Mouse (Mus musculus): ENCODE measurements around the gene Anxa9. TPM values are rescaled to one million over a fixed set of nuclear protein-coding genes. Genes with fewer than 3 reads are reported as not detected.
A peak's percentile ranks its signal among the peaks of the same experiment; 100 is the strongest.

Anxa9 gene
- polyA plus RNA-seq, 1 experiment from 2014 or later: 2.0 TPM

DNA sequence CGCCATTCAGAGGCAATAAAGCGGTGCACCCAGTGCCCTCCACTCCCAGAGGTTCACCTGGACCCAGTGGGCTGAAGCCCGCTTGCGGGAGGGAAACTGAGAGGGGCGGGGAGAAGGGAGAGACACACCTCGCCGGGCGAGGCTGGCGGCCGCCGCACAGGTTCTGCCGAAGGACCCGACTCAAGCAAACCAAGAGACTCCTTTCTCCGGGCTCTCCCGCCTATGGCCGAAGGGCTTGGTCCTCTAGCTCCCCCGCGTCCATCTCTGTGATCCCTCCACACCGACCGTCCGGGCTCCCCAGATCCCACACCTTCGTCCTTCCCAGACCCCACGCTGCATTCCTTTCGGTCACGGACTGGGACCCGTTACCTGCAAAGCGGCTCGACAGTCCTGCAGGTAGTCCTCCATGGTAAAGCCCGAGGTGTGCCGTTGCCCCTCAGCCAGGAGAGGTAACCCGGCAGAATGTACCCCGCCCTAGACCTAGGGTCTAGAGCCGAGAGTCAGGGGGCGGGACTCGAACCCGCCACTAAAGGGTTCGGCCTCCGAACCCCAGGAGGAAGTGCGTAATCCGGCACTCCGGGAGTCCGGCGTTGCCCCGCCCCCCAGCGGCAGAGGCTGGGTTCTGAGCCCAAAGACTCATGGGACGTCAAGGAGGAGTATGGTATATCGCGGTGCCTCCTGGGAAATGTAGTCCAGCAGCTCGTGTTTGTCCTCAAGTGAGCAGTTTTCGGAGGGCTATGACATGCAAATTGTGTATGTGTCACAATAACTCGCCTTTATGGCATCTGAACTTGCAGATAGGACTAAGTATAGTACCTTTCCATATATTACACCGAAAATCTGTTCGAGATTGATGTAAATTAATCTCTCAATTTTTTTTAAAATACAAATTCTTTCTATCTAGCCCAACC lies 25.5 kb downstream of the Anxa9 start, which contains the start of the genes Mindy1 and Prune1:
TSS of gene Mindy1 (plus strand) at position 130 of the 911 bp plus-strand sequence.
TSS of gene Prune1 (minus strand) at position 861 of the 911 bp plus-strand sequence.
- peak within 1 kb of the TSS; percentile 61 for H3K4me3 ChIP-seq (ENCODE audit: low read depth, low read length)
- ATAC-seq: peak; percentile 87
- no peaks in the 10 kb centered on the region for H3K27me3 ChIP-seq (replicated peaks; ENCODE audit: control insufficient read depth, insufficient read depth, low read length)
- peak; percentile 64 for TF ChIP-seq CTCF (IDR thresholded peaks at IDR 0.05; ENCODE audit: low read depth)
- H3K4me1 ChIP-seq (replicated peaks; ENCODE audit: control insufficient read depth, insufficient read depth, low read length): peaks cover 11% of the 10 kb centered on the region
- H3K27ac ChIP-seq (ENCODE audit: low read depth, low read length): peak within 1 kb of the TSS; percentile 93
- no peaks in the 10 kb centered on the region for H3K9me3 ChIP-seq (ENCODE audit: control insufficient read depth)
- H3K9ac ChIP-seq (ENCODE audit: low read depth, low read length): peak within 1 kb of the TSS; percentile 83
- H3K4me2 ChIP-seq (replicated peaks; ENCODE audit: low read depth): peak within 1 kb of the TSS; percentile 85
- H3K36me3 ChIP-seq (ENCODE audit: control insufficient read depth, insufficient read depth): no peaks in the 10 kb centered on the region
- WGBS: under 1% methylated on average over 53 of the region's 53 CpGs

DNA sequence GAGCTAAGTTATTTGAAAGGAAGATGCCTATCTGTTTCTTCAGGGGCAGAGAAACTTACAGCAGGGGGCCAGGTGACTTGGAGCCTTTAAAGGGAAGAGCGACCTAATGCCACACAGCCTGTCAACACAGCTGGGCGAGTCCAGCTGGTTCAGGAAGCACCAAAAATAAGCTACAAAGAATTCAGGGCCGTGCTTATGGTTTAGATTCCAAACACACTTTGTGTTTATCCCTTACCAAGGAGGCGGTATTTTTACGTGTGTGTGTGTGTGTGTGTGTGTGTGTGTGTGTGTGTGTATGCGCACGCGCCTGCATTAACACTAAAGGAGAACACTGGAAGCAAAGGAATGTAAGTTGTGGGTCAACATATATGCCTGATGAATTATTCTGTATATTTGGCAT lies 26.2 kb downstream of the Anxa9 start:
- Histone ChIP-seq H3K9ac (ENCODE audit: low read depth, low read length) (peak overlapping the region; percentile 72), H3K9me3 (ENCODE audit: control insufficient read depth) (no peaks in the 10 kb centered on the region), H3K4me3 (ENCODE audit: low read depth, low read length) (peak overlapping the region; percentile 61), H3K27me3 (replicated peaks; ENCODE audit: control insufficient read depth, insufficient read depth, low read length) (no peaks in the 10 kb centered on the region), H3K27ac (ENCODE audit: low read depth, low read length) (peak overlapping the region; percentile 46; the same call in 1 of the 2 replicates), H3K4me2 (replicated peaks; ENCODE audit: low read depth) (peak overlapping the region; percentile 85), H3K36me3 (ENCODE audit: control insufficient read depth, insufficient read depth) (no peaks in the 10 kb centered on the region), H3K4me1 (replicated peaks; ENCODE audit: control insufficient read depth, insufficient read depth, low read length) (peaks cover 11% of the 10 kb centered on the region)
- no peak for ATAC-seq
- WGBS: 6% methylated on average over 8 of the region's 8 CpGs
- TF ChIP-seq CTCF (IDR thresholded peaks at IDR 0.05; ENCODE audit: low read depth): no peak

DNA sequence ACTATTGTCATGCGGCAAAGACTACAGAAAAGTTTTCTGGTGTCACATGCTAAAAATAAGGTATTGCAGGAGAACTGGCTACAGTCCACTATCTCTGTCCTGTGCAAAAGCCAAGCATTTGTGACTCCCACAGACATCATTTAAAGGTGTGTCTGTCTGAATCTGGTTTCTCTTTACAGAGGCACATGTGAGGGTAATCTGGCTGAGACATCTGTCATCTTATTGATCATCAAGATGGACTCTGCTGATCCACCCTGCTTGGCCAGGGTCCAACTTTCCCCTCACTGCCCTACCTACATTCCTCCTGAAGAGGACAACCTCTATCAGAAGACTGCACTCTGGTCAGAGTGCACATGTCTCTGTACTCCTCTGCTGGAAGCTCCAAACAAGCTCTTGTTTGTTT lies 29.8 kb downstream of the Anxa9 start:
- Histone ChIP-seq H3K4me1 (replicated peaks; ENCODE audit: control insufficient read depth, insufficient read depth, low read length) (no peaks in the 10 kb centered on the region), H3K27ac (ENCODE audit: low read depth, low read length) (peak overlapping the region; percentile 11; the same call in 1 of the 2 replicates), H3K36me3 (ENCODE audit: control insufficient read depth, insufficient read depth) (no peaks in the 10 kb centered on the region), H3K4me3 (ENCODE audit: low read depth, low read length) (no peak overlapping the region), H3K27me3 (replicated peaks; ENCODE audit: control insufficient read depth, insufficient read depth, low read length) (no peaks in the 10 kb centered on the region), H3K4me2 (replicated peaks; ENCODE audit: low read depth) (no peak overlapping the region), H3K9me3 (ENCODE audit: control insufficient read depth) (no peaks in the 10 kb centered on the region), H3K9ac (ENCODE audit: low read depth, low read length) (no peak overlapping the region)
- peak; percentile 17; the same call in 1 of the 2 replicates for TF ChIP-seq CTCF (IDR thresholded peaks at IDR 0.05; ENCODE audit: low read depth)
- no peak for ATAC-seq
- WGBS: 61% methylated on average over 1 of the region's 1 CpGs

DNA sequence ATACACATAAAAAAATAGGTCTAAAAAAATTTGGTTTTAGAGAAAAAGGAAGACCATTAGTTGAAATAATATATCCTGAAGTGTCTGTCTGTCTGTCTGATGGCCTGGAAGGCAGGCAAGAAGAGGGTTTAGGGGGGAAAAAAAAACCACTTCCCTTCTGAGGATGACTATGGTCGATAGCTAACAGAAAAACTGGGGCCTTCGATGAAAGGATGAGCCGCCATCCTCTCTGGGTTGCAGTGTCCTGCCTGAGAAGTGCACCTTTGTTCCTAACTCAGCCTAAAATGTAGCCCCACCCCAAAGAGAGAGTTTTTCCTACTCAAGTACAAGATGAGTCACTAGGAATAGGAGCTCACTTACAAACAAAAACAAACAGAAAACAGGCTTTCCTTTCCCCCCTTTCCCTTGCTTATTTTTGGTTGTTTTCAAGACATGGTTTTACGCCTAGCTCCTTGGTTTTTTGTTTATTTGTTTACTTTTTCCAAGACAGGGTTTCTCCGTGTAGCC lies 30.5 kb downstream of the Anxa9 start:
- 75% methylated on average over 5 of the region's 5 CpGs for WGBS

GRCm38 (mm10) chr3:95275161-95275560 lies 31.8 kb downstream of the Anxa9 start:
- WGBS: 75% methylated on average over 6 of the region's 6 CpGs
- Histone ChIP-seq H3K27me3 (replicated peaks; ENCODE audit: control insufficient read depth, insufficient read depth, low read length) (no peaks in the 10 kb centered on the region), H3K4me3 (ENCODE audit: low read depth, low read length) (no peak overlapping the region), H3K9ac (ENCODE audit: low read depth, low read length) (no peak overlapping the region), H3K4me2 (replicated peaks; ENCODE audit: low read depth) (no peak overlapping the region), H3K9me3 (ENCODE audit: control insufficient read depth) (no peaks in the 10 kb centered on the region), H3K27ac (ENCODE audit: low read depth, low read length) (no peak overlapping the region), H3K36me3 (ENCODE audit: control insufficient read depth, insufficient read depth) (no peaks in the 10 kb centered on the region), H3K4me1 (replicated peaks; ENCODE audit: control insufficient read depth, insufficient read depth, low read length) (no peaks in the 10 kb centered on the region)
- ATAC-seq: no peak
- TF ChIP-seq CTCF (IDR thresholded peaks at IDR 0.05; ENCODE audit: low read depth): no peak

More for the DNA sequence above, 30.5 kb downstream of the Anxa9 start:
- Histone ChIP-seq H3K4me3 (ENCODE audit: low read depth, low read length) (no peak overlapping the region), H3K27ac (ENCODE audit: low read depth, low read length) (no peak overlapping the region; the same call in 1 of the 2 replicates), H3K4me1 (replicated peaks; ENCODE audit: control insufficient read depth, insufficient read depth, low read length) (no peaks in the 10 kb centered on the region), H3K9me3 (ENCODE audit: control insufficient read depth) (no peaks in the 10 kb centered on the region), H3K9ac (ENCODE audit: low read depth, low read length) (no peak overlapping the region), H3K36me3 (ENCODE audit: control insufficient read depth, insufficient read depth) (no peaks in the 10 kb centered on the region), H3K27me3 (replicated peaks; ENCODE audit: control insufficient read depth, insufficient read depth, low read length) (no peaks in the 10 kb centered on the region), H3K4me2 (replicated peaks; ENCODE audit: low read depth) (no peak overlapping the region)
- TF ChIP-seq CTCF (IDR thresholded peaks at IDR 0.05; ENCODE audit: low read depth): no peak
- ATAC-seq: no peak

GRCm38 (mm10) chr3:95274453-95274852 lies 32.5 kb downstream of the Anxa9 start:
- TF ChIP-seq CTCF (IDR thresholded peaks at IDR 0.05; ENCODE audit: low read depth): peak; percentile 39
- no peak overlapping the region for H3K4me2 ChIP-seq (replicated peaks; ENCODE audit: low read depth)
- no peaks in the 10 kb centered on the region for H3K27me3 ChIP-seq (replicated peaks; ENCODE audit: control insufficient read depth, insufficient read depth, low read length)
- no peak overlapping the region for H3K9ac ChIP-seq (ENCODE audit: low read depth, low read length)
- H3K9me3 ChIP-seq (ENCODE audit: control insufficient read depth): no peaks in the 10 kb centered on the region
- H3K4me3 ChIP-seq (ENCODE audit: low read depth, low read length): no peak overlapping the region
- H3K4me1 ChIP-seq (replicated peaks; ENCODE audit: control insufficient read depth, insufficient read depth, low read length): no peaks in the 10 kb centered on the region
- ATAC-seq: no peak
- 96% methylated on average over 4 of the region's 4 CpGs for WGBS
- H3K36me3 ChIP-seq (ENCODE audit: control insufficient read depth, insufficient read depth): peaks cover 4% of the 10 kb centered on the region; the same call in 1 of the 2 replicates
- H3K27ac ChIP-seq (ENCODE audit: low read depth, low read length): no peak overlapping the region
